Mouse (Mus musculus): ENCODE data around the gene Bcl11a. TPM values are rescaled to one million over a fixed set of nuclear protein-coding genes. Genes with fewer than 3 reads are reported as not detected.

Gene Bcl11a
- polyA plus RNA-seq, 1 experiment from 2014 or later, result 15.0 TPM

GRCm38 (mm10) chr11:24163072-24163471 is 85.2 kb downstream of the Bcl11a start:
- Histone ChIP-seq H3K36me3 (ENCODE audit: control insufficient read depth, insufficient read depth) (peaks cover 7% of the 10 kb centered on the region; the same call in 1 of the 2 replicates), H3K9ac (ENCODE audit: low read length) (no peak overlapping the region), H3K27me3 (ENCODE audit: control insufficient read depth, insufficient read depth, low read length) (no peaks in the 10 kb centered on the region), H3K4me3 (ENCODE audit: low read length) (no peak overlapping the region), H3K9me3 (replicated peaks; ENCODE audit: control insufficient read depth, low read length) (no peaks in the 10 kb centered on the region), H3K4me2 (ENCODE audit: low read depth, low read length) (no peak overlapping the region), H3K27ac (ENCODE audit: low read length) (no peak overlapping the region), H3K4me1 (ENCODE audit: control insufficient read depth, insufficient read depth, low read length) (peaks cover 9% of the 10 kb centered on the region)
- ATAC-seq (replicated peaks; ENCODE audit: extremely low read depth, insufficient read depth, low FRiP score), result no peak
- 92% methylated on average over 8 of the region's 8 CpGs for WGBS

DNA sequence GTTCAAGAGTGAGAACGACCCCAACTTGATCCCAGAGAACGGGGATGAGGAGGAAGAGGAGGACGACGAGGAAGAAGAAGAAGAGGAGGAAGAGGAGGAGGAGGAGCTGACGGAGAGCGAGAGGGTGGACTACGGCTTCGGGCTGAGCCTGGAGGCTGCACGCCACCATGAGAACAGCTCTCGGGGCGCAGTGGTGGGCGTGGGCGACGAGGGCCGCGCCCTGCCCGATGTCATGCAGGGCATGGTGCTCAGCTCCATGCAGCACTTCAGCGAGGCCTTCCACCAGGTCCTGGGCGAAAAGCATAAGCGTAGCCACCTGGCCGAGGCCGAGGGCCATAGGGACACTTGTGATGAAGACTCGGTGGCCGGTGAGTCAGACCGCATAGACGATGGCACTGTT is 86.2 kb downstream of the Bcl11a start:
- Histone ChIP-seq H3K27ac (ENCODE audit: low read length) (no peak overlapping the region), H3K4me2 (ENCODE audit: low read depth, low read length) (no peak overlapping the region), H3K36me3 (ENCODE audit: control insufficient read depth, insufficient read depth) (peaks cover 7% of the 10 kb centered on the region; the same call in 1 of the 2 replicates), H3K9me3 (replicated peaks; ENCODE audit: control insufficient read depth, low read length) (no peaks in the 10 kb centered on the region), H3K4me1 (ENCODE audit: control insufficient read depth, insufficient read depth, low read length) (peaks cover 9% of the 10 kb centered on the region), H3K27me3 (ENCODE audit: control insufficient read depth, insufficient read depth, low read length) (no peaks in the 10 kb centered on the region), H3K4me3 (ENCODE audit: low read length) (no peak overlapping the region), H3K9ac (ENCODE audit: low read length) (no peak overlapping the region)
- no peak for ATAC-seq (replicated peaks; ENCODE audit: extremely low read depth, insufficient read depth, low FRiP score)
- WGBS, result 94% methylated on average over 26 of the region's 26 CpGs

DNA sequence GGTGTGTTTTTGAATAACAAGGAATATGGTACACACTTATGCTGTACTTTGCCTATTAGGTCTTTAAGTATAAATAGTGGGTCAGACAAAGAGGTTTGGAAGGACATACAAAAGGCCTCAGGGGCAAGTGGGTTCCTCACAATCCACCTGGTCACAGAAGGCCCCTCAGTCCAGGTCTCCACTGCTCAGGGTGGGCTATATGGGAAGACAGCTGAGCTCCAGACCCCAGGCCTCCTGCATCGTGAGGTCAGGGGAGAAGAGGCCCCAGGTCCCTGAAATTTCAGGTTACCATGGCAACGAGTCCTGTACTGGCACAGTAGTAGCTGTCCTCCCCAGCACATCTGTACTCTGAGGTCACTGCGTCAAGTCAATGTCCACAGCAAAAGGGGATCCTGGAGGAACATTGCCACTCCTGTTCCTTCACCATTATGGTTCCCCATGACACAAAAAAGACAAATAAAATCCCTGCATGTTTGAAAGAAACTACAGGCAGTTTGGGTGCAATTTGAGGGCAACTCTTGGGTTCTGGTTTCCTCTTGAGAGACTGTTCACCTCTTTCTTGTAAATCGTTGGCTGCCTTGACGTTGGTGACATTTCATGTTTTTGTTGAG is 93.9 kb downstream of the Bcl11a start:
- no peak for ATAC-seq (replicated peaks; ENCODE audit: extremely low read depth, insufficient read depth, low FRiP score)
- Histone ChIP-seq H3K4me1 (ENCODE audit: control insufficient read depth, insufficient read depth, low read length) (no peaks in the 10 kb centered on the region; the same call in 1 of the 2 replicates), H3K27me3 (ENCODE audit: control insufficient read depth, insufficient read depth, low read length) (no peaks in the 10 kb centered on the region), H3K36me3 (ENCODE audit: control insufficient read depth, insufficient read depth) (no peaks in the 10 kb centered on the region; the same call in 1 of the 2 replicates), H3K4me3 (ENCODE audit: low read length) (no peak overlapping the region), H3K4me2 (ENCODE audit: low read depth, low read length) (no peak overlapping the region), H3K9ac (ENCODE audit: low read length) (no peak overlapping the region), H3K27ac (ENCODE audit: low read length) (no peak overlapping the region), H3K9me3 (replicated peaks; ENCODE audit: control insufficient read depth, low read length) (no peaks in the 10 kb centered on the region)
- 82% methylated on average over 5 of the region's 5 CpGs for WGBS

- H3K4me1 ChIP-seq (ENCODE audit: control insufficient read depth, insufficient read depth, low read length), result no peaks in the 10 kb centered on the region; the same call in 1 of the 2 replicates
- H3K4me2 ChIP-seq (ENCODE audit: low read depth, low read length), result no peak overlapping the region
- no peaks in the 10 kb centered on the region; the same call in 1 of the 2 replicates for H3K36me3 ChIP-seq (ENCODE audit: control insufficient read depth, insufficient read depth)
- no peak for ATAC-seq (replicated peaks; ENCODE audit: extremely low read depth, insufficient read depth, low FRiP score)
- no peaks in the 10 kb centered on the region for H3K27me3 ChIP-seq (ENCODE audit: control insufficient read depth, insufficient read depth, low read length)
- H3K9ac ChIP-seq (ENCODE audit: low read length), result no peak overlapping the region
- no peak overlapping the region for H3K4me3 ChIP-seq (ENCODE audit: low read length)
- H3K9me3 ChIP-seq (replicated peaks; ENCODE audit: control insufficient read depth, low read length), result no peaks in the 10 kb centered on the region
- 91% methylated on average over 17 of the region's 17 CpGs for WGBS
- no peak overlapping the region for H3K27ac ChIP-seq (ENCODE audit: low read length)
These were observed 94.7 kb downstream of the Bcl11a start for GRCm38 (mm10) chr11:24172585-24172984.

DNA sequence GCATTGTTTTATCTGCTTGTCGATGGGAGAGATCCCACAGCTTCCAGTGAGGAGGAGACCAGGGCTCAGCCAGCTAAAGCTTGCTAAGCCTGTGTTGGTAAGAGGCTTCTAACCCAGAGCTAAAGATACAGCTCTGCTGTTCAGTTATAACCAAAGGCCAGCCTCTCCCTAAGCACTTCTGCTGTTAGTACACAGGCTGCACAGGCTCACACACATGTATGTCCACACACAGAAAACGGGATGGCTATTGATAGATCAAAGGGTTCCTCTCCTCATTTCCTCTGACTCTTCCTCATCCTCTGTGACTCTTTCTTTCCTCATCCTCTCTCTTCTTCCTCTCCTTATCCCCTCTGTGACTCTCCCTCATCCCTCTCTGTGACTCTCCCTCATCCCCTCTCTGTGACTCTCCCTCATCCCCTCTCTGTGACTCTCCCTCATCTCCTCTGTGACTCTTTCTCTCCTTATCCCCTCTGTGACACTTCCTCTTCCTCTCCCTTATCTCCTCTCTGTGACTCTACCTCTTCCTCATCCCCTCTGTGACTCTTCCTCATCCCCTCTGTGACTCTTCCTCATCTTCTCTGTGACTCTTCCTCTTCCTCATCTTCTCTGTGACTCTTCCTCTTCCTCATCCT is 96.4 kb downstream of the Bcl11a start:
- no peaks in the 10 kb centered on the region for H3K27me3 ChIP-seq (ENCODE audit: control insufficient read depth, insufficient read depth, low read length)
- 57% methylated on average over 2 of the region's 2 CpGs for WGBS
- no peaks in the 10 kb centered on the region for H3K9me3 ChIP-seq (replicated peaks; ENCODE audit: control insufficient read depth, low read length)
- no peaks in the 10 kb centered on the region; the same call in 1 of the 2 replicates for H3K36me3 ChIP-seq (ENCODE audit: control insufficient read depth, insufficient read depth)
- H3K4me1 ChIP-seq (ENCODE audit: control insufficient read depth, insufficient read depth, low read length), result no peaks in the 10 kb centered on the region; the same call in 1 of the 2 replicates
- H3K4me3 ChIP-seq (ENCODE audit: low read length), result no peak overlapping the region
- H3K4me2 ChIP-seq (ENCODE audit: low read depth, low read length), result no peak overlapping the region
- no peak overlapping the region for H3K27ac ChIP-seq (ENCODE audit: low read length)
- ATAC-seq (replicated peaks; ENCODE audit: extremely low read depth, insufficient read depth, low FRiP score), result no peak
- no peak overlapping the region for H3K9ac ChIP-seq (ENCODE audit: low read length)

- Histone ChIP-seq H3K9me3 (replicated peaks; ENCODE audit: control insufficient read depth, low read length) (no peaks in the 10 kb centered on the region), H3K4me2 (ENCODE audit: low read depth, low read length) (no peak overlapping the region), H3K9ac (ENCODE audit: low read length) (no peak overlapping the region), H3K27ac (ENCODE audit: low read length) (no peak overlapping the region), H3K27me3 (ENCODE audit: control insufficient read depth, insufficient read depth, low read length) (no peaks in the 10 kb centered on the region), H3K4me3 (ENCODE audit: low read length) (no peak overlapping the region), H3K36me3 (ENCODE audit: control insufficient read depth, insufficient read depth) (no peaks in the 10 kb centered on the region; the same call in 1 of the 2 replicates), H3K4me1 (ENCODE audit: control insufficient read depth, insufficient read depth, low read length) (no peaks in the 10 kb centered on the region; the same call in 1 of the 2 replicates)
- 87% methylated on average over 4 of the region's 4 CpGs for WGBS
- ATAC-seq (replicated peaks; ENCODE audit: extremely low read depth, insufficient read depth, low FRiP score), result no peak
These were observed 99.6 kb downstream of the Bcl11a start for GRCm38 (mm10) chr11:24177458-24177857.

- H3K9me3 ChIP-seq (replicated peaks; ENCODE audit: control insufficient read depth, low read length), result no peaks in the 10 kb centered on the region
- 87% methylated on average over 6 of the region's 6 CpGs for WGBS
- no peak overlapping the region for H3K9ac ChIP-seq (ENCODE audit: low read length)
- H3K4me1 ChIP-seq (ENCODE audit: control insufficient read depth, insufficient read depth, low read length), result no peaks in the 10 kb centered on the region; the same call in 1 of the 2 replicates
- no peak overlapping the region for H3K27ac ChIP-seq (ENCODE audit: low read length)
- ATAC-seq (replicated peaks; ENCODE audit: extremely low read depth, insufficient read depth, low FRiP score), result no peak
- H3K27me3 ChIP-seq (ENCODE audit: control insufficient read depth, insufficient read depth, low read length), result no peaks in the 10 kb centered on the region
- no peak overlapping the region for H3K4me3 ChIP-seq (ENCODE audit: low read length)
- H3K4me2 ChIP-seq (ENCODE audit: low read depth, low read length), result no peak overlapping the region
- H3K36me3 ChIP-seq (ENCODE audit: control insufficient read depth, insufficient read depth), result no peaks in the 10 kb centered on the region
These were observed 101.1 kb downstream of the Bcl11a start for GRCm38 (mm10) chr11:24178823-24179476.

GRCm38 (mm10) chr11:24180040-24180439 is 102.2 kb downstream of the Bcl11a start:
- Histone ChIP-seq H3K4me2 (ENCODE audit: low read depth, low read length) (no peak overlapping the region), H3K4me3 (ENCODE audit: low read length) (no peak overlapping the region), H3K27ac (ENCODE audit: low read length) (no peak overlapping the region), H3K36me3 (ENCODE audit: control insufficient read depth, insufficient read depth) (no peaks in the 10 kb centered on the region), H3K9ac (ENCODE audit: low read length) (no peak overlapping the region), H3K27me3 (ENCODE audit: control insufficient read depth, insufficient read depth, low read length) (no peaks in the 10 kb centered on the region), H3K4me1 (ENCODE audit: control insufficient read depth, insufficient read depth, low read length) (peaks cover 8% of the 10 kb centered on the region; the same call in 1 of the 2 replicates), H3K9me3 (replicated peaks; ENCODE audit: control insufficient read depth, low read length) (no peaks in the 10 kb centered on the region)
- ATAC-seq (replicated peaks; ENCODE audit: extremely low read depth, insufficient read depth, low FRiP score), result no peak
- 80% methylated on average over 7 of the region's 7 CpGs for WGBS

GRCm38 (mm10) chr11:24183501-24183900 is 105.6 kb downstream of the Bcl11a start:
- Histone ChIP-seq H3K4me3 (ENCODE audit: low read length) (no peak overlapping the region), H3K27me3 (ENCODE audit: control insufficient read depth, insufficient read depth, low read length) (no peaks in the 10 kb centered on the region), H3K27ac (ENCODE audit: low read length) (no peak overlapping the region), H3K4me1 (ENCODE audit: control insufficient read depth, insufficient read depth, low read length) (peaks cover 8% of the 10 kb centered on the region; the same call in 1 of the 2 replicates), H3K4me2 (ENCODE audit: low read depth, low read length) (no peak overlapping the region), H3K9ac (ENCODE audit: low read length) (no peak overlapping the region), H3K36me3 (ENCODE audit: control insufficient read depth, insufficient read depth) (no peaks in the 10 kb centered on the region), H3K9me3 (replicated peaks; ENCODE audit: control insufficient read depth, low read length) (no peaks in the 10 kb centered on the region)
- 76% methylated on average over 7 of the region's 7 CpGs for WGBS
- ATAC-seq (replicated peaks; ENCODE audit: extremely low read depth, insufficient read depth, low FRiP score), result no peak
